Mouse (Mus musculus): ENCODE results near the gene Vwa3b.

DNA sequence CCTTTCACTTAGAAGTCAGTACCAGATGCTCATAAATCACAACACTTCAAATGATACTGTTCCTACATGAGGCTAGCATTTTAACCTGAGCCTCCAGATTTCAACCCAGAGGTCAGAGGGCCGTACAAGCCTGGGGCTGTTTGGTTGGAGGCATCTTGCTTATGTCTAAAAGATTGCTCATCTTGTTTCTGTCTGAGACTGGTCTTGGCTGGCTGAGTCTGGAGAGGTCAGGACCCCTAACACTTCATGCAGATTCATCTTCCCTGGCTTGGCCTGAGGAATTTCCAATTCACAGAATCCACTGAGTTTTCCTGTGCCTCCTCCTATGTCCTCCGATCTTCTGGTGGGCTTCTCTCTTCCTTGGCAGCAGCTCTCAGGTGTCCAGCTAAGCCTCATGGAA lies 57.7 kb downstream of the Vwa3b start:
- TF ChIP-seq POLR2A (IDR thresholded peaks at IDR 0.05; ENCODE audit: insufficient read depth, low read length) (no peak), EP300 (IDR thresholded peaks at IDR 0.05; ENCODE audit: insufficient read depth, low read depth, low read length) (no peak), CTCF (IDR thresholded peaks at IDR 0.05; ENCODE audit: low read depth, low read length) (no peak)
